Mouse (Mus musculus): ENCODE results near the gene Cdx2. TPM values are rescaled to one million over a fixed set of nuclear protein-coding genes. Genes with fewer than 3 reads are reported as not detected.

The Cdx2 gene
- not detected in 2 replicates for polyA plus RNA-seq (2012; rRNA removed)

DNA sequence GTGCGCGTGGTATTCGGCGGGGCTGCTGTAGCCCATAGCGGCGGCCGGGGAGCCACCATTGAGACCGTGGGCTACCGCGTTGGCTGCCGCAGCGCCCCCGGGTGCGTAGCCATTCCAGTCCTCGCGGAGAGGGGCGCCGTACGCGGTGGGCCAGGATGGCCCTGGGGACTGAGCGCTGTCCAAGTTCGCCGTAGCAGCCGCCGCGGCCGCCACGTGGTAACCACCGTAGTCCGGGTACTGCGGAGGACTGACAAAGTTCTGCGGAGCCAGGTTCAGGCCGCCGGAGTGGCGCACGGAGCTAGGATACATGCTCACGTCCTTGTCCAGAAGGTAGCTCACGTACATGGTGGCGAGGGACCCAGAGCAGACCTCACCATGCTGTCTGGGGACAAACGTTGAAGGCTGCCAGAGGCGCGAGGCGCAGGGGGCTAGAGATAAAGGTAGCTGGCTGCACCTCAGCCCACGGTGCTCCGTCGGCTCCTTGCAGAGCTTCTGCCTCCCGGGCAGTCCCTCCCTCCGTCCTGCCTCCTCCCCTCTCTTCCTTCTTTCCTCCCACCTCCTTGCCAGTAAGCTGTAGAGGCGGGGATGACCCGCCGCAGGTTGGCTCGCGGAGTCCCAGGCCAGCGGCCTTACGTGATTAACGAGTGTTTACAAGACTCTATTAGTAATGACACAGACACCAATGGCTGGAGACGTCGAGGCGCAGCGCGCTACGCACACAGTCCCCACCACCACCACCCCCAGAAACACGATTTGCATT, at the start of gene Cdx2:
Gene Cdx2, minus strand, starts transcription at position 633 of the 760 bp plus-strand sequence.

GRCm38 (mm10) chr5:147322183-147322582, 15.1 kb upstream of the Cdx2 start, which contains the start of gene Urad:
Gene Urad, minus strand, starts transcription at chr5:147322440.

GRCm38 (mm10) chr5:147269926-147270672, 37.0 kb downstream of the Cdx2 start, which contains the start of gene Pdx1:
Gene Pdx1, plus strand, starts transcription at chr5:147269959.

Other genes starting within 250 kb of the Cdx2 start
- gene Lnx2, start 230.7 kb downstream of the Cdx2 start, polyA plus RNA-seq (2012; rRNA removed): 7.5 and 8.6 TPM in 2 replicates
- gene Polr1d, start 230.2 kb downstream of the Cdx2 start, polyA plus RNA-seq (2012; rRNA removed): 99.4 and 99.7 TPM in 2 replicates
- gene Gsx1, start 118.6 kb downstream of the Cdx2 start, polyA plus RNA-seq (2012; rRNA removed): 7.9 and 8.4 TPM in 2 replicates
- gene Pdx1, start 37.3 kb downstream of the Cdx2 start, polyA plus RNA-seq (2012; rRNA removed): not detected in 2 replicates
- gene Urad, start 15.2 kb upstream of the Cdx2 start, polyA plus RNA-seq (2012; rRNA removed): not detected in 2 replicates
- gene Flt3, start 93.2 kb upstream of the Cdx2 start, polyA plus RNA-seq (2012; rRNA removed): 0.42 and 0.44 TPM in 2 replicates
- gene Pan3, start 122.9 kb upstream of the Cdx2 start, polyA plus RNA-seq (2012; rRNA removed): 50.2 and 52.3 TPM in 2 replicates

All from central nervous system, embryonic 14 days (tissue).